Mouse (Mus musculus) bone marrow, adult 2 months (tissue): Measurements from ENCODE around the gene Gm9945. TPM values are rescaled to one million over a fixed set of nuclear protein-coding genes. Genes with fewer than 3 reads are reported as not detected.

Experiments
- H3K27ac ChIP-seq: fragments of 200-500 bp; 2 replicates; pipeline ENCODE4 v1.5.1; 2012; ENCODE audit warnings: low read depth, mild to moderate bottlenecking, control low read depth, inconsistent platforms, low read length; ENCODE audit not compliant: control insufficient read depth, poor library complexity, insufficient read depth
- H3K4me1 ChIP-seq: fragments of 200-500 bp; 2 replicates; pipeline ENCODE4 v1.6.1; 2011; ENCODE audit warnings: low read length; ENCODE audit not compliant: control insufficient read depth, insufficient read depth
- H3K4me3 ChIP-seq: fragments of 200-500 bp; replicated peaks from 2 replicates; pipeline ENCODE3; 2011; ENCODE audit warnings: mild to moderate bottlenecking, low read depth, low read length, control low read depth; ENCODE audit not compliant: control insufficient read depth
- CTCF ChIP-seq: fragments of 200-500 bp; IDR thresholded peaks from 2 replicates; pipeline ENCODE4 v1.5.1; 2011; ENCODE audit warnings: low read length, control low read depth; ENCODE audit not compliant: control insufficient read depth, insufficient read depth
- POLR2A ChIP-seq: fragments of 200-500 bp; IDR thresholded peaks from 2 replicates; pipeline ENCODE4 v1.6.1; 2011; ENCODE audit warnings: low read depth, mild to moderate bottlenecking, control low read depth, low read length, borderline replicate concordance; ENCODE audit not compliant: control insufficient read depth
- WGBS: fragments of 180-500 bp; shearing (Covaris S2); methylation state at CpG from one replicate; pipeline ENCODE4 v1.1.7; 2018; 5-methylcytosine and 5-hydroxymethylcytosine counted together
- polyA plus RNA-seq: library from polyadenylated mRNA; stranded (reverse); fragments of >200 nt; gene quantifications from 2 replicates; pipeline ENCODE4 v1.2.4, GENCODE M21; 2011; ENCODE audit warnings: low replicate concordance; ENCODE audit not compliant: missing spikeins, insufficient read depth, insufficient read length

Gm9945 gene
- polyA plus RNA-seq, 1 experiment = not detected

- Histone ChIP-seq H3K27ac (no peak overlapping the region), H3K4me1 (no peaks in the 10 kb centered on the region; the same call in 1 of the 2 replicates), H3K4me3 (no peak overlapping the region)
- 90% methylated on average over 13 of the region's 13 CpGs for WGBS
- TF ChIP-seq POLR2A = no peak
- no peak for TF ChIP-seq CTCF
Observed at GRCm38 (mm10) chr11:53445562-53445961, 34.4 kb upstream of the Gm9945 start.

- H3K27ac ChIP-seq = no peak overlapping the region
- 88% methylated on average over 13 of the region's 13 CpGs for WGBS
- no peak overlapping the region for H3K4me3 ChIP-seq
- no peaks in the 10 kb centered on the region; the same call in 1 of the 2 replicates for H3K4me1 ChIP-seq
- TF ChIP-seq POLR2A (no peak), CTCF (no peak)
Observed at GRCm38 (mm10) chr11:53446183-53446582, 33.8 kb upstream of the Gm9945 start.

GRCm38 (mm10) chr11:53447996-53448395 lies 32.0 kb upstream of the Gm9945 start:
- Histone ChIP-seq H3K27ac (no peak overlapping the region), H3K4me1 (no peaks in the 10 kb centered on the region; the same call in 1 of the 2 replicates)
- 86% methylated on average over 8 of the region's 8 CpGs for WGBS

GRCm38 (mm10) chr11:53448529-53448928 lies 31.4 kb upstream of the Gm9945 start:
- Histone ChIP-seq H3K4me1 (no peaks in the 10 kb centered on the region; the same call in 1 of the 2 replicates), H3K27ac (no peak overlapping the region), H3K4me3 (no peak overlapping the region)
- no peak for TF ChIP-seq POLR2A
- no peak for TF ChIP-seq CTCF
- WGBS = 85% methylated on average over 1 of the region's 1 CpGs

More at GRCm38 (mm10) chr11:53447996-53448395, 32.0 kb upstream of the Gm9945 start:
- no peak overlapping the region for H3K4me3 ChIP-seq
- TF ChIP-seq POLR2A (no peak), CTCF (no peak)

- no peaks in the 10 kb centered on the region for H3K4me1 ChIP-seq
- WGBS = 7% methylated on average over 15 of the region's 15 CpGs
- TF ChIP-seq CTCF (no peak), POLR2A (no peak)
- H3K4me3 ChIP-seq = no peak overlapping the region
- H3K27ac ChIP-seq = no peak overlapping the region
Observed at GRCm38 (mm10) chr11:53450070-53450705, 29.8 kb upstream of the Gm9945 start.

- TF ChIP-seq POLR2A = no peak
- TF ChIP-seq CTCF = no peak
- 68% methylated on average over 2 of the region's 2 CpGs for WGBS
- H3K4me1 ChIP-seq = no peaks in the 10 kb centered on the region
- H3K27ac ChIP-seq = no peak overlapping the region
- H3K4me3 ChIP-seq = no peak overlapping the region
Observed at GRCm38 (mm10) chr11:53451361-53451760, 28.6 kb upstream of the Gm9945 start.

GRCm38 (mm10) chr11:53452396-53452795 lies 27.6 kb upstream of the Gm9945 start:
- TF ChIP-seq POLR2A (no peak), CTCF (no peak)
- Histone ChIP-seq H3K27ac (no peak overlapping the region), H3K4me1 (no peaks in the 10 kb centered on the region), H3K4me3 (no peak overlapping the region)
- 90% methylated on average over 9 of the region's 9 CpGs for WGBS

GRCm38 (mm10) chr11:53453031-53453430 lies 26.9 kb upstream of the Gm9945 start:
- Histone ChIP-seq H3K4me1 (no peaks in the 10 kb centered on the region), H3K27ac (no peak overlapping the region), H3K4me3 (no peak overlapping the region)
- 72% methylated on average over 5 of the region's 5 CpGs for WGBS
- no peak for TF ChIP-seq POLR2A
- no peak for TF ChIP-seq CTCF
